19 mouse cellular contexts compared by ENCODE assay signal in genomic region chr7:118793899-118794298, GRCm38 (mm10). TPM values are rescaled to one million over a fixed set of nuclear protein-coding genes. Genes with fewer than 3 reads are reported as not detected.
DNase-seq lines count a peak whose midpoint lies in the region; ATAC-seq and TF ChIP-seq lines count a peak whose summit lies in the region.
"Had no signal": no experiment of that assay in that cellular context is flagged by ENCODE, and none has a peak within 500 bp of the region (broad histone marks: within the 10 kb centered on the region; RNA-seq: fewer than 3 reads in every experiment).

No protein-coding gene starts in this region.

- H3K27me3 ChIP-seq in kidney, adult 2 months (replicated peaks; ENCODE audit: control insufficient read depth, insufficient read depth, low read length) = no peaks in the 10 kb centered on the region
- no peaks in the 10 kb centered on the region for H3K27me3 ChIP-seq in kidney, embryonic 16.5 days (ENCODE audit: insufficient read depth, low read length)
- no peaks in the 10 kb centered on the region for H3K27me3 ChIP-seq in intestine, embryonic 15.5 days (replicated peaks)
- H3K27me3 ChIP-seq: embryonic facial prominence, embryonic 12.5 days; forebrain, embryonic 15.5 days; heart, embryonic 15.5 days; hindbrain, embryonic 13.5 days had no signal

- no peak for TF ChIP-seq CTCF in kidney, adult 2 months (conservative IDR thresholded peaks at IDR 0.05; ENCODE audit: insufficient read depth, insufficient read length, low read depth, low read length)

- 51% methylated on average over 8 of the region's 8 CpGs for WGBS in kidney, adult 2 months
- WGBS in kidney, embryonic 16.5 days = 81% methylated on average over 8 of the region's 8 CpGs
- WGBS in intestine, embryonic 15.5 days = 85% methylated on average over 8 of the region's 8 CpGs

- H3K9ac ChIP-seq in kidney, embryonic 16.5 days (replicated peaks; ENCODE audit: low read length) = no peak overlapping the region
- no peak overlapping the region for H3K9ac ChIP-seq in intestine, embryonic 15.5 days
- H3K9ac ChIP-seq: embryonic facial prominence, embryonic 12.5 days; forebrain, embryonic 15.5 days; heart, embryonic 15.5 days; hindbrain, embryonic 13.5 days had no signal

- peak; percentile 73 for DNase-seq in kidney, adult 2 months
- DNase-seq in kidney, adult 9 months = peak; percentile 61
- peak; percentile 28 to 66 for DNase-seq in kidney, postnatal 25 days
- no peak for DNase-seq in cerebellum, adult 8-10 months
- DNase-seq in spleen, postnatal 4 days (ENCODE audit: low spot score in 2 of 2) = no peak
- DNase-seq: adrenal gland, adult 2 months; adrenal gland, postnatal 36 days; cerebellum, adult 9-10 months; gastrocnemius, postnatal 10 days; heart, adult 18-20 months; heart, postnatal 14 days had no signal

- no peaks in the 10 kb centered on the region for H3K9me3 ChIP-seq in kidney, embryonic 16.5 days (ENCODE audit: low read length)
- no peaks in the 10 kb centered on the region for H3K9me3 ChIP-seq in intestine, embryonic 15.5 days
- H3K9me3 ChIP-seq: embryonic facial prominence, embryonic 12.5 days; forebrain, embryonic 15.5 days; heart, embryonic 10.5 days; heart, embryonic 15.5 days; hindbrain, embryonic 13.5 days had no signal

- no peak for ATAC-seq in kidney, embryonic 16.5 days (ENCODE audit: low FRiP score, low TSS enrichment)
- ATAC-seq in intestine, embryonic 15.5 days = peak; percentile 20; the same call in 1 of the 2 replicates
- ATAC-seq in megakaryocyte progenitor cell, adult 5-6 weeks (replicated peaks; ENCODE audit: poor library complexity) = no peak
- ATAC-seq: forebrain, embryonic 15.5 days had no signal

- peaks cover 13% of the 10 kb centered on the region for H3K4me1 ChIP-seq in kidney, adult 2 months (ENCODE audit: control insufficient read depth, insufficient read depth, low read length)
- H3K4me1 ChIP-seq in kidney, embryonic 16.5 days (ENCODE audit: insufficient read depth, low read length) = no peaks in the 10 kb centered on the region
- H3K4me1 ChIP-seq in intestine, embryonic 15.5 days (replicated peaks) = no peaks in the 10 kb centered on the region
- H3K4me1 ChIP-seq: embryonic facial prominence, embryonic 12.5 days; forebrain, embryonic 15.5 days; heart, embryonic 10.5 days; hindbrain, embryonic 13.5 days had no signal

- TF ChIP-seq POLR2A in kidney, adult 2 months (IDR thresholded peaks at IDR 0.05; ENCODE audit: low read depth, low read length) = no peak

- no peak overlapping the region for H3K4me2 ChIP-seq in kidney, embryonic 16.5 days (replicated peaks; ENCODE audit: low read depth, low read length)
- H3K4me2 ChIP-seq in intestine, embryonic 15.5 days (replicated peaks) = no peak overlapping the region
- H3K4me2 ChIP-seq: embryonic facial prominence, embryonic 12.5 days; forebrain, embryonic 15.5 days; heart, embryonic 15.5 days; hindbrain, embryonic 13.5 days had no signal

- H3K27ac ChIP-seq in kidney, adult 2 months (ENCODE audit: insufficient read depth, low read depth, low read length) = peak overlapping the region; percentile 57
- no peak overlapping the region for H3K27ac ChIP-seq in kidney, embryonic 16.5 days (ENCODE audit: low read length)
- H3K27ac ChIP-seq in intestine, embryonic 15.5 days = no peak overlapping the region
- H3K27ac ChIP-seq: embryonic facial prominence, embryonic 12.5 days; forebrain, embryonic 15.5 days; heart, embryonic 10.5 days; heart, embryonic 15.5 days; hindbrain, embryonic 13.5 days had no signal

- H3K4me3 ChIP-seq in kidney, adult 2 months (ENCODE audit: insufficient read depth, low read depth, low read length) = no peak overlapping the region
- no peak overlapping the region for H3K4me3 ChIP-seq in kidney, embryonic 16.5 days (ENCODE audit: low read length)
- no peak overlapping the region for H3K4me3 ChIP-seq in intestine, embryonic 15.5 days (replicated peaks)
- H3K4me3 ChIP-seq: embryonic facial prominence, embryonic 12.5 days; forebrain, embryonic 15.5 days; heart, embryonic 10.5 days; heart, embryonic 15.5 days; hindbrain, embryonic 13.5 days had no signal

- H3K36me3 ChIP-seq in kidney, adult 2 months (ENCODE audit: control insufficient read depth, insufficient read depth, low read length) = no peaks in the 10 kb centered on the region
- peaks cover 22% of the 10 kb centered on the region for H3K36me3 ChIP-seq in kidney, embryonic 16.5 days (ENCODE audit: insufficient read depth, low read length)
- H3K36me3 ChIP-seq in intestine, embryonic 15.5 days = peaks cover 13% of the 10 kb centered on the region; the same call in 1 of the 2 replicates

RNA-seq across cellular contexts. Expression of gene Vps35l, which starts 53.9 kb away (rescaled TPM):
- 52.4 and 58.3 TPM in 2 replicates for polyA plus RNA-seq in kidney, adult 2 months (2012; rRNA removed)
- 72.8 and 81.0 TPM in 2 replicates for polyA plus RNA-seq in kidney, embryonic 16.5 days (2015; fragmentation: Nextera tagmentation; extraction: Ambion mirVana)
- polyA plus RNA-seq in intestine, embryonic 15.5 days (2015; fragmentation: Nextera tagmentation; extraction: Ambion mirVana) = 71.3 and 72.6 TPM in 2 replicates
- total RNA-seq in megakaryocyte progenitor cell, adult 5-6 weeks (2015) = 41.7 and 45.1 TPM in 2 replicates
- total RNA-seq in megakaryocyte progenitor cell, adult 5-6 weeks (2017) = 37.4 and 37.9 TPM in 2 replicates

Comparison
In these comparisons a context has a peak if more than half of its experiments do, and no peak if none do; other contexts are left out.
1. DNase-seq: peak in kidney, adult 2 months (single experiment), kidney, adult 9 months (single experiment) and kidney, postnatal 25 days (2 of 2); none in cerebellum, adult 8-10 months (single experiment) and spleen, postnatal 4 days (0 of 2).